Mouse (Mus musculus) v-Abl transformed pro-B cells (cell line): ENCODE data around the gene Haus3.

Experiments
- in situ Hi-C, 2 experiments: fragments of 400-800 bp; cut with MboI; formaldehyde crosslinking; loops; one replicate each; pipeline ENCODE4 v1.15.1; 2025; ENCODE audit not compliant: unreplicated experiment in 2 of 2

Haus3 gene

GRCm38 (mm10) chr5:34147554-34147953 lies 21.8 kb downstream of the Haus3 start:
- in situ Hi-C loops = loop anchor here in 1 of 2 experiments (10.0 kb wide), 1 partner anchor 187 kb away; the partner anchor contains the start of gene Rnf4

GRCm38 (mm10) chr5:34139751-34140150 lies 29.6 kb downstream of the Haus3 start:
- in situ Hi-C loops = loop anchor here (5.0 to 10.0 kb wide), 3 partner anchors 53 to 195 kb away; partner anchors contain the start of gene Rnf4 (in 1 of the 2)

GRCm38 (mm10) chr5:34132731-34133130 lies 36.6 kb downstream of the Haus3 start:
- in situ Hi-C loops = no loop called here

- in situ Hi-C loops = loop anchor here in 1 of 2 experiments (25.0 kb wide), 2 partner anchors 363 to 513 kb away; partner anchors contain the start of gene Mfsd10
These were observed 45.2 kb downstream of the Haus3 start for GRCm38 (mm10) chr5:34124131-34124530.

- in situ Hi-C loops = loop anchor here in 1 of 2 experiments (25.0 kb wide), 2 partner anchors 368 to 518 kb away; partner anchors contain the start of gene Mfsd10
These were observed 50.0 kb downstream of the Haus3 start for GRCm38 (mm10) chr5:34119121-34119856.

GRCm38 (mm10) chr5:34105681-34106080 lies 63.6 kb downstream of the Haus3 start:
- in situ Hi-C loops = loop anchor here in 1 of 2 experiments (25.0 kb wide), 2 partner anchors 382 to 532 kb away; partner anchors contain the start of gene Mfsd10
